Mouse (Mus musculus) CH12.LX (cell line): Measurements from ENCODE around the gene Sept4. TPM values are rescaled to one million over a fixed set of nuclear protein-coding genes. Genes with fewer than 3 reads are reported as not detected.

Source experiments
- DNase-seq: peaks from one replicate; pipeline ENCODE4 v3.0.0-alpha.2; 2013; ENCODE audit errors: extremely low read depth
- H3K27ac ChIP-seq: 2 replicates; pipeline ENCODE4 v1.5.1; 2012; ENCODE audit warnings: low read depth, mild to moderate bottlenecking, control low read depth, moderate library complexity; ENCODE audit not compliant: insufficient read depth
- H3K27me3 ChIP-seq: replicated peaks from 2 replicates; pipeline ENCODE3; 2012; ENCODE audit warnings: inconsistent platforms
- H3K36me3 ChIP-seq, 2 experiments: replicated peaks in 1 of 2; 2 replicates each; pipeline versions ENCODE3 to v1.6.1; 2012; ENCODE audit warnings: inconsistent platforms in 1 of 2, low read length in 1 of 2, mild to moderate bottlenecking in 1 of 2, mixed read lengths in 1 of 2, moderate library complexity in 1 of 2; ENCODE audit not compliant: control insufficient read depth in 1 of 2, insufficient read depth in 1 of 2
- H3K4me1 ChIP-seq, 2 experiments: 2 replicates each; pipeline ENCODE4 v1.6.1; 2012; ENCODE audit warnings: inconsistent platforms in 1 of 2, moderate library complexity in 1 of 2; ENCODE audit not compliant: insufficient read depth in 2 of 2, control insufficient read depth in 1 of 2
- H3K4me2 ChIP-seq: 2 replicates; pipeline ENCODE4 v1.6.1; 2012; ENCODE audit warnings: low read depth, mild to moderate bottlenecking, control low read depth; ENCODE audit not compliant: poor library complexity, insufficient read depth, severe bottlenecking
- H3K4me3 ChIP-seq, 3 experiments: fragments of 150-350 bp in 1 of 3; sonication (generic) in 1 of 3; replicated peaks in 1 of 3; 2 replicates each; pipeline versions ENCODE3 to v1.5.1; 2011 to 2012; ENCODE audit warnings: low read depth in 2 of 3, low read length in 2 of 3, mild to moderate bottlenecking in 2 of 3, moderate library complexity in 2 of 3, control low read depth in 1 of 3, improper control_type of control experiment in 1 of 3, inconsistent platforms in 1 of 3, mixed read lengths in 1 of 3; ENCODE audit not compliant: poor library complexity in 1 of 3
- H3K79me2 ChIP-seq: replicated peaks from 2 replicates; pipeline ENCODE4 v1.6.1; 2012; ENCODE audit warnings: mild to moderate bottlenecking, moderate library complexity; ENCODE audit not compliant: control insufficient read depth, poor library complexity, insufficient read depth, severe bottlenecking; ENCODE audit errors: extremely low read depth
- H3K9ac ChIP-seq: 2 replicates; pipeline ENCODE4 v1.6.1; 2012; ENCODE audit warnings: low read depth, mild to moderate bottlenecking, control low read depth, moderate library complexity; ENCODE audit not compliant: insufficient read depth
- H3K9me3 ChIP-seq: replicated peaks from 2 replicates; pipeline ENCODE3; 2012; ENCODE audit warnings: low read length, inconsistent platforms, mixed read lengths
- CHD1 ChIP-seq: IDR thresholded peaks from 2 replicates; pipeline ENCODE4 v1.6.1; 2012; ENCODE audit warnings: low read depth, low read length, improper control_type of control experiment, inconsistent platforms
- CHD2 ChIP-seq: IDR thresholded peaks from 2 replicates; pipeline ENCODE4 v1.6.1; 2011; ENCODE audit warnings: low read length, improper control_type of control experiment
- CTCF ChIP-seq, 2 experiments: IDR thresholded peaks in 1 of 2; conservative IDR thresholded peaks in 1 of 2; 2 replicates each; pipeline ENCODE4 v1.5.1; 2011 to 2012; ENCODE audit warnings: low read depth in 2 of 2, low read length in 2 of 2, improper control_type of control experiment in 1 of 2, inconsistent platforms in 1 of 2, mild to moderate bottlenecking in 1 of 2, moderate library complexity in 1 of 2
- ELF1 ChIP-seq: IDR thresholded peaks from 2 replicates; pipeline ENCODE4 v1.6.1; 2014; ENCODE audit warnings: low read depth, mild to moderate bottlenecking, inconsistent platforms, low read length, improper control_type of control experiment
- ETS1 ChIP-seq: conservative IDR thresholded peaks from 2 replicates; pipeline ENCODE4 v1.6.1; 2012; ENCODE audit warnings: low read depth, mild to moderate bottlenecking, inconsistent platforms, low read length, improper control_type of control experiment, moderate library complexity
- GABPA ChIP-seq: IDR thresholded peaks from 2 replicates; pipeline ENCODE4 v1.6.1; 2012; ENCODE audit warnings: low read depth, low read length, improper control_type of control experiment, inconsistent platforms; ENCODE audit not compliant: insufficient replicate concordance
- HCFC1 ChIP-seq: IDR thresholded peaks from 2 replicates; pipeline ENCODE4 v1.6.1; 2012; ENCODE audit warnings: low read depth, mild to moderate bottlenecking, inconsistent platforms, low read length, improper control_type of control experiment
- JUND ChIP-seq: conservative IDR thresholded peaks from 2 replicates; pipeline ENCODE4 v1.6.1; 2011; ENCODE audit warnings: low read depth, low read length, improper control_type of control experiment
- KAT2A ChIP-seq: IDR thresholded peaks from 2 replicates; pipeline ENCODE4 v1.6.1; 2012; ENCODE audit warnings: low read length, improper control_type of control experiment, inconsistent platforms; ENCODE audit not compliant: insufficient replicate concordance
- MAFK ChIP-seq: IDR thresholded peaks from 2 replicates; pipeline ENCODE4 v1.6.1; 2011; ENCODE audit warnings: low read length, improper control_type of control experiment; ENCODE audit not compliant: insufficient replicate concordance
- MAX ChIP-seq: IDR thresholded peaks from 2 replicates; pipeline ENCODE4 v1.6.1; 2011; ENCODE audit warnings: low read length, improper control_type of control experiment
- MAZ ChIP-seq: IDR thresholded peaks from 2 replicates; pipeline ENCODE4 v1.6.1; 2012; ENCODE audit warnings: low read depth, mild to moderate bottlenecking, inconsistent platforms, low read length, improper control_type of control experiment, moderate library complexity
- MEF2A ChIP-seq: IDR thresholded peaks from 2 replicates; pipeline ENCODE4 v1.6.1; 2014; ENCODE audit warnings: low read depth, mild to moderate bottlenecking, inconsistent platforms, low read length, improper control_type of control experiment, borderline replicate concordance
- MXI1 ChIP-seq: IDR thresholded peaks from 2 replicates; pipeline ENCODE4 v1.6.1; 2011; ENCODE audit warnings: mild to moderate bottlenecking, low read depth, low read length, improper control_type of control experiment
- NELFE ChIP-seq: IDR thresholded peaks from 2 replicates; pipeline ENCODE4 v1.6.1; 2011; ENCODE audit warnings: low read depth, low read length, improper control_type of control experiment
- NRF1 ChIP-seq: IDR thresholded peaks from 2 replicates; pipeline ENCODE4 v1.6.1; 2014; ENCODE audit warnings: low read depth, mild to moderate bottlenecking, inconsistent platforms, low read length, improper control_type of control experiment, moderate library complexity
- PAX5 ChIP-seq: IDR thresholded peaks from 2 replicates; pipeline ENCODE4 v1.6.1; 2012; ENCODE audit warnings: low read length, inconsistent platforms, mixed read lengths
- POLR2A ChIP-seq: IDR thresholded peaks from 2 replicates; pipeline ENCODE4 v1.6.1; 2011; ENCODE audit warnings: low read depth, mild to moderate bottlenecking, improper control_type of control experiment, low read length
- POLR2AphosphoS2 ChIP-seq: IDR thresholded peaks from 2 replicates; pipeline ENCODE4 v1.6.1; 2011; ENCODE audit warnings: low read depth, low read length, improper control_type of control experiment
- SMC3 ChIP-seq: IDR thresholded peaks from 2 replicates; pipeline ENCODE4 v1.6.1; 2011; ENCODE audit warnings: low read depth, low read length, improper control_type of control experiment
- TBP ChIP-seq: conservative IDR thresholded peaks from 2 replicates; pipeline ENCODE4 v1.6.1; 2011; ENCODE audit warnings: low read depth, low read length, improper control_type of control experiment
- TCF12 ChIP-seq: IDR thresholded peaks from 2 replicates; pipeline ENCODE4 v1.6.1; 2014; ENCODE audit warnings: low read depth, mild to moderate bottlenecking, inconsistent platforms, low read length, improper control_type of control experiment
- UBTF ChIP-seq: IDR thresholded peaks from 2 replicates; pipeline ENCODE4 v1.6.1; 2012; ENCODE audit warnings: low read depth, mild to moderate bottlenecking, inconsistent platforms, low read length, improper control_type of control experiment, moderate library complexity
- USF2 ChIP-seq: conservative IDR thresholded peaks from 2 replicates; pipeline ENCODE4 v1.6.1; 2011; ENCODE audit warnings: low read depth, low read length, improper control_type of control experiment
- ZC3H11A ChIP-seq: IDR thresholded peaks from 2 replicates; pipeline ENCODE4 v1.6.1; 2012; ENCODE audit warnings: low read depth, mild to moderate bottlenecking, inconsistent platforms, low read length, improper control_type of control experiment
- ZKSCAN1 ChIP-seq: IDR thresholded peaks from 2 replicates; pipeline ENCODE4 v1.6.1; 2012; ENCODE audit warnings: low read depth, inconsistent platforms, low read length, improper control_type of control experiment, borderline replicate concordance
- ZMIZ1 ChIP-seq: IDR thresholded peaks from 2 replicates; pipeline ENCODE4 v1.6.1; 2012; ENCODE audit warnings: low read depth, mild to moderate bottlenecking, inconsistent platforms, low read length, improper control_type of control experiment
- ZNF384 ChIP-seq: IDR thresholded peaks from 2 replicates; pipeline ENCODE4 v1.6.1; 2012; ENCODE audit warnings: low read depth, low read length, improper control_type of control experiment, inconsistent platforms
- dilution Hi-C: fragments of 300-500 bp; cut with MboI; formaldehyde crosslinking; loops from 2 replicates; pipeline ENCODE4 v1.14.3; 2020; ENCODE audit warnings: low sequenced_read_pairs; ENCODE audit not compliant: extremely low pct_unique_long_range_greater_than_20kb, extremely low pct_ligation_motif_present
- in situ Hi-C: fragments of 300-500 bp; cut with MboI; formaldehyde crosslinking; loops from 3 replicates; pipeline ENCODE4 v1.14.3; 2019; ENCODE audit warnings: low sequenced_read_pairs, low pct_ligation_motif_present, low pct_unique_long_range_greater_than_20kb, mixed read lengths
- polyA plus RNA-seq: library from polyadenylated mRNA; unstranded; fragments of >175 nt; gene quantifications from 2 replicates; pipeline ENCODE4 v1.2.1, GENCODE M21; 2012; ENCODE audit warnings: low read depth; ENCODE audit not compliant: insufficient read length
- total RNA-seq, 2 experiments: library from RNA; depleted of rRNA; stranded (reverse); fragments of 300-350 nt in 1 of 2; fragments of >200 nt in 1 of 2; gene quantifications; 2 replicates each; pipeline ENCODE4 v1.2.3; 2012 to 2014

The Sept4 gene
- total and polyA plus RNA-seq, 3 experiments = 0.32 to 1.7 (median 1.5) TPM

- Histone ChIP-seq H3K4me2 (no peak overlapping the region), H3K36me3 (peaks cover 61 to 77% of the 10 kb centered on the region in 2 experiments), H3K9me3 (peaks cover 9% of the 10 kb centered on the region), H3K9ac (no peak overlapping the region), H3K4me1 (no peaks in the 10 kb centered on the region), H3K4me3 (no peak overlapping the region), H3K27me3 (no peaks in the 10 kb centered on the region), H3K79me2 (no peaks in the 10 kb centered on the region), H3K27ac (no peak overlapping the region)
- no peak for TF ChIP-seq GABPA
- TF ChIP-seq CTCF (conservative IDR thresholded peaks at IDR 0.05 in 1 of 2, IDR thresholded peaks at IDR 0.05 in 1 of 2; ENCODE audit: low read depth in 2 of 2, low read length in 2 of 2) = no peak
- no peak for TF ChIP-seq ZKSCAN1
- no peak for TF ChIP-seq POLR2AphosphoS2
- TF ChIP-seq MAFK = no peak
- no peak for TF ChIP-seq ZC3H11A
- TF ChIP-seq SMC3 = no peak
- no peak for TF ChIP-seq UBTF
- no peak for TF ChIP-seq ZNF384
- TF ChIP-seq TCF12 = no peak
- TF ChIP-seq USF2 = no peak
- no peak for TF ChIP-seq HCFC1
- TF ChIP-seq PAX5 = no peak
- TF ChIP-seq NRF1 = no peak
- TF ChIP-seq ELF1 = no peak
- no peak for TF ChIP-seq MAX
- TF ChIP-seq MXI1 = no peak
- no peak for DNase-seq
- dilution Hi-C loops = no loop called here
- in situ Hi-C loops = no loop called here
Measured at GRCm38 (mm10) chr11:87615952-87616351, 47.2 kb downstream of the Sept4 start.

- in situ Hi-C loops = no loop called here
- Histone ChIP-seq H3K27me3 (no peaks in the 10 kb centered on the region), H3K36me3 (peaks cover 51 to 67% of the 10 kb centered on the region in 2 experiments)
Measured at GRCm38 (mm10) chr11:87616790-87617474, 48.2 kb downstream of the Sept4 start, which contains the start of gene Hsf5. Gene Hsf5, plus strand, starts transcription at chr11:87617164.

More at GRCm38 (mm10) chr11:87616790-87617474, 48.2 kb downstream of the Sept4 start, which contains the start of gene Hsf5:
- Histone ChIP-seq H3K4me3 (no peak within 1 kb of the TSS), H3K4me2 (no peak within 1 kb of the TSS), H3K27ac (no peak within 1 kb of the TSS), H3K9ac (no peak within 1 kb of the TSS), H3K4me1 (peaks cover 0 to 5% of the 10 kb centered on the region in 2 experiments; a peak in 1 of 4 replicates), H3K9me3 (peaks cover 9% of the 10 kb centered on the region), H3K79me2 (no peaks in the 10 kb centered on the region)
- TF ChIP-seq CHD2 (no peak), UBTF (no peak), PAX5 (no peak), TCF12 (no peak), KAT2A (no peak), ZC3H11A (no peak), NELFE (no peak), POLR2A (no peak), CHD1 (no peak), ZMIZ1 (no peak), SMC3 (no peak), ETS1 (no peak), MEF2A (no peak), CTCF (conservative IDR thresholded peaks at IDR 0.05 in 1 of 2, IDR thresholded peaks at IDR 0.05 in 1 of 2; ENCODE audit: low read depth in 2 of 2, low read length in 2 of 2) (no peak), JUND (no peak), TBP (no peak), ELF1 (no peak), USF2 (no peak), MAZ (no peak)
- no peak for DNase-seq
- dilution Hi-C loops = no loop called here
